Mouse (Mus musculus) kidney, adult 2 months (tissue): ENCODE measurements at regions not wholly inside any gene's neighbourhood (a gene's known extent, or its start where the extent isn't known, plus 50 kb on each side); places are given as distances from the start of the nearest gene placed in this dataset.

ENCODE experiments used
- CTCF ChIP-seq: fragments of 200-500 bp; conservative IDR thresholded peaks from 2 replicates; pipeline ENCODE4 v1.5.1; 2011; ENCODE audit warnings: low read depth, mild to moderate bottlenecking, control low read depth, low read length, moderate library complexity, mixed read lengths; ENCODE audit not compliant: insufficient read depth, insufficient read length
- POLR2A ChIP-seq: fragments of 200-500 bp; IDR thresholded peaks from one replicate; pipeline ENCODE4 v1.6.1; 2011; ENCODE audit warnings: low read depth, low read length, control low read depth

GRCm38 (mm10) chr13:112189605-112190004 is 98.6 kb upstream of the Ankrd55 start:
- TF ChIP-seq POLR2A (no peak), CTCF (no peak)
